Mouse (Mus musculus) heart, embryonic 13.5 days (tissue): Measurements from ENCODE around the gene Plscr1. TPM values are rescaled to one million over a fixed set of nuclear protein-coding genes. Genes with fewer than 3 reads are reported as not detected.

Experiments used
- ATAC-seq: fragments of 200-750 bp; cut with Nextera tagmentation; 2 replicates; pipeline ENCODE4 v1.8.0; 2017; ENCODE audit warnings: moderate TSS enrichment; ENCODE audit not compliant: insufficient number of reproducible peaks, low FRiP score, low TSS enrichment; ENCODE audit errors: extremely low read depth
- H3K27ac ChIP-seq: fragments of 300-500 bp; sonication (generic); replicated peaks from 2 replicates; pipeline ENCODE4 v1.5.1; 2015; ENCODE audit warnings: moderate library complexity, mild to moderate bottlenecking, inconsistent platforms
- H3K27me3 ChIP-seq: fragments of 300-500 bp; sonication (generic); replicated peaks from 2 replicates; pipeline ENCODE4 v1.6.1; 2015; ENCODE audit warnings: mild to moderate bottlenecking, inconsistent platforms
- H3K36me3 ChIP-seq: fragments of 300-500 bp; sonication (generic); 2 replicates; pipeline ENCODE4 v1.6.1; 2015; ENCODE audit warnings: mild to moderate bottlenecking, inconsistent platforms
- H3K4me1 ChIP-seq: fragments of 300-500 bp; sonication (generic); 2 replicates; pipeline ENCODE4 v1.6.1; 2015; ENCODE audit warnings: inconsistent platforms
- H3K4me2 ChIP-seq: fragments of 300-500 bp; sonication (generic); 2 replicates; pipeline ENCODE4 v1.6.1; 2015; ENCODE audit warnings: inconsistent platforms, mild to moderate bottlenecking, moderate library complexity
- H3K4me3 ChIP-seq: fragments of 300-500 bp; sonication (generic); 2 replicates; pipeline ENCODE4 v1.5.1; 2015; ENCODE audit warnings: moderate library complexity, mild to moderate bottlenecking, inconsistent platforms
- H3K9ac ChIP-seq: fragments of 300-500 bp; sonication (generic); 2 replicates; pipeline ENCODE4 v1.6.1; 2015; ENCODE audit warnings: inconsistent platforms, mild to moderate bottlenecking, moderate library complexity
- H3K9me3 ChIP-seq: fragments of 300-500 bp; sonication (generic); 2 replicates; pipeline ENCODE4 v1.6.1; 2016; ENCODE audit warnings: inconsistent platforms
- WGBS: fragments of 180-500 bp; shearing (Covaris S2); methylation state at CpG from one replicate; pipeline ENCODE4 v1.1.7; 2015; ENCODE audit warnings: mixed read lengths; 5-methylcytosine and 5-hydroxymethylcytosine counted together
- polyA plus RNA-seq: library from polyadenylated mRNA; unstranded; fragments of >200 nt; fragmentation: Nextera tagmentation; extraction: Ambion mirVana; gene quantifications from 2 replicates; pipeline ENCODE4 v1.2.1, GENCODE M21; 2015

Plscr1 gene
- polyA plus RNA-seq, 1 experiment from 2014 or later = 32.3 TPM

- no peaks in the 10 kb centered on the region for H3K36me3 ChIP-seq
- no peaks in the 10 kb centered on the region for H3K27me3 ChIP-seq
- WGBS = 69% methylated on average over 3 of the region's 3 CpGs
- 0 out of 2 replicates have a peak, but pooled peaks cover 3% of the 10 kb centered on the region for H3K4me1 ChIP-seq
- no peak overlapping the region for H3K27ac ChIP-seq
- ATAC-seq = no peak
- H3K9me3 ChIP-seq = no peaks in the 10 kb centered on the region
- H3K4me3 ChIP-seq = no peak overlapping the region
- H3K4me2 ChIP-seq = no peak overlapping the region
- H3K9ac ChIP-seq = no peak overlapping the region
Observed at GRCm38 (mm10) chr9:92226127-92226655, 23.4 kb upstream of the Plscr1 start.

DNA sequence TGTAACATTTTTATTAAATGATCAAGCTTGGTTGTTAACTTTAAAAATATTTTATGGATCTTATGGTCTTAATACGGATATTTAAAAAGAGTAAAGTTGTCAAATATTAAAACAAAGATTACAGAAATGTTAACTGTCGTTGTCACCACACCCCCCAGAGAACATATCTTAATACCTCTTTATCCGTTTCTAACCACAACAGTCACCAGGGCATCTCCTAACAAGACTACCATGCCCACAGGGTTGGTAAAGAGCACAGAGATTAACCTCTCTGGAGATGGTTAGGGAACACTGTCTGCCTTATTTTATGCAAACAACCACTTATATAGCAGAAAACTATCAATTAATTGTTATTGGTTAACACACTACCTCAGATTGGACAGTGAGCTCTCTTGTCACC lies 22.8 kb upstream of the Plscr1 start:
- whole genome bisulfite sequencing = 69% methylated on average over 3 of the region's 3 CpGs
- Histone ChIP-seq H3K27me3 (no peaks in the 10 kb centered on the region), H3K4me3 (no peak overlapping the region), H3K9ac (no peak overlapping the region), H3K27ac (no peak overlapping the region), H3K4me1 (0 out of 2 replicates have a peak, but pooled peaks cover 3% of the 10 kb centered on the region), H3K36me3 (no peaks in the 10 kb centered on the region), H3K4me2 (no peak overlapping the region), H3K9me3 (no peaks in the 10 kb centered on the region)
- no peak for ATAC-seq

GRCm38 (mm10) chr9:92228867-92229832 lies 20.4 kb upstream of the Plscr1 start:
- 0 out of 2 replicates have a peak overlapping the region, but pooled peaks have one; percentile 3 for H3K27ac ChIP-seq
- 0 out of 2 replicates have a peak, but pooled peaks cover 4% of the 10 kb centered on the region for H3K9me3 ChIP-seq
- H3K9ac ChIP-seq = no peak overlapping the region
- H3K27me3 ChIP-seq = no peaks in the 10 kb centered on the region
- 77% methylated on average over 16 of the region's 16 CpGs for WGBS
- H3K4me2 ChIP-seq = no peak overlapping the region
- H3K36me3 ChIP-seq = no peaks in the 10 kb centered on the region
- ATAC-seq = no peak
- H3K4me3 ChIP-seq = no peak overlapping the region
- 0 out of 2 replicates have a peak, but pooled peaks cover 3% of the 10 kb centered on the region for H3K4me1 ChIP-seq

DNA sequence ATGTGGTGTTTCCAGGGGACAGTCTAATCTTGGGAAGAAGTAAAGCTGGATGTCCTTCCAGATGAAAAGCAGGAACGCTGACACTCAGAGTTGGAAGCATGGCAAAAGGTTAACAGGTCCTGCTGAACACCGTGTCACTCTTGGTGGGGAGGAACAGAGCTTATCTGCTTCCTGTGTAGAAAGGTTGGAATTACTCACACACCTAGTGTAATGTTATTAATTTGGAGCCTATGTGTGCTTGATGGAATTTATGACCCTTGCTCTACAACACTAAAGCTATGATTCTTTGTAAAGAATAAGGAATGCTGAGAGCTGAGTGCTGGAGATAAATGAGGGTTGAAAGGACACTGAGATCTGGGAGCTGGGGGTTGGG lies 19.7 kb upstream of the Plscr1 start:
- H3K27me3 ChIP-seq = no peaks in the 10 kb centered on the region
- 24% methylated on average over 2 of the region's 2 CpGs for WGBS
- 0 out of 2 replicates have a peak, but pooled peaks cover 4% of the 10 kb centered on the region for H3K9me3 ChIP-seq
- no peaks in the 10 kb centered on the region for H3K36me3 ChIP-seq
- H3K4me1 ChIP-seq = 0 out of 2 replicates have a peak, but pooled peaks cover 3% of the 10 kb centered on the region
- no peak overlapping the region for H3K9ac ChIP-seq
- H3K27ac ChIP-seq = no peak overlapping the region
- no peak for ATAC-seq
- no peak overlapping the region for H3K4me3 ChIP-seq
- H3K4me2 ChIP-seq = no peak overlapping the region

- H3K27me3 ChIP-seq = no peaks in the 10 kb centered on the region
- 0 out of 2 replicates have a peak, but pooled peaks cover 4% of the 10 kb centered on the region for H3K9me3 ChIP-seq
- WGBS = 81% methylated on average over 11 of the region's 11 CpGs
- H3K4me3 ChIP-seq = no peak overlapping the region
- no peak overlapping the region for H3K4me2 ChIP-seq
- no peaks in the 10 kb centered on the region for H3K36me3 ChIP-seq
- H3K4me1 ChIP-seq = 0 out of 2 replicates have a peak, but pooled peaks cover 3% of the 10 kb centered on the region
- no peak overlapping the region for H3K27ac ChIP-seq
- no peak for ATAC-seq
- no peak overlapping the region for H3K9ac ChIP-seq
Observed at GRCm38 (mm10) chr9:92234901-92235458, 14.6 kb upstream of the Plscr1 start.

DNA sequence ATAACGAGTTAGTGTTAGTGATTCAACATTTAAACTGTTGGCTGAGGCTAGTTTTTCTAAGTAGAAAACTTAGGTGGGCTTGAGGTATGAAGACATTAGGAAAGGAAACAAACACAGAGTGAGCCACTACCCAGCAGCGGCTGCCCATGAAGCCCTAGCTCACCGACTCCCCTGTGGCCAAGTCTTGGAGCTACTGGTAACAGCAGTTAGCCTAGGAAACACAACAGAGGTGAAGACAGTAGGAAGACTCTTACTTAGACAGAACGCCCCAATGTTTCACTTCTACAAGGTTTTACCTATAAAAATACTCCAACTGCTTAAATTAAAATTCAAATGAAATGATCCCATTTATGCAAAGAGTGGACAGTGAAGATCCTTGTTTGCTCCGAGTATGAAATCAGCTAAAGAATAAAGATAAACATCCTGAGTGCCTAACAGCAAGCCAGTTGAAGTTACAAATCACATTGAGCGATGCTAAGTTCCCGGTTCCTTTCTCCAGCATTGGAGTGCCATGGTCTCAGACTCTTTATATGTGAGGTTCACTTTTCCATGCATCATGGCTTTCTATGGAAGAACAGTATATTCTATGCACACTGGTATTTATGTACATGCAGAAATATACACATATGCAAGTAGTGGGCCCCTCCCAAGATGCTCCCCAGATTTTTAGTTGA lies 640 bp upstream of the Plscr1 start:
- H3K4me3 ChIP-seq = no peak overlapping the region
- ATAC-seq = no peak
- H3K9me3 ChIP-seq = no peaks in the 10 kb centered on the region
- H3K9ac ChIP-seq = no peak overlapping the region
- no peaks in the 10 kb centered on the region for H3K27me3 ChIP-seq
- H3K4me2 ChIP-seq = peak overlapping the region; percentile 79; the same call in 1 of the 2 replicates
- no peak overlapping the region for H3K27ac ChIP-seq
- H3K4me1 ChIP-seq = peaks cover 25% of the 10 kb centered on the region
- no peaks in the 10 kb centered on the region for H3K36me3 ChIP-seq
- 81% methylated on average over 7 of the region's 7 CpGs for WGBS

- peak; percentile 79; the same call in 1 of the 2 replicates for ATAC-seq
- H3K4me3 ChIP-seq = peak overlapping the region; percentile 80
- peak overlapping the region; percentile 89 for H3K9ac ChIP-seq
- peak overlapping the region; percentile 79 for H3K4me2 ChIP-seq
- peaks cover 30% of the 10 kb centered on the region for H3K4me1 ChIP-seq
- no peaks in the 10 kb centered on the region for H3K27me3 ChIP-seq
- no peaks in the 10 kb centered on the region for H3K9me3 ChIP-seq
- no peaks in the 10 kb centered on the region for H3K36me3 ChIP-seq
- peak overlapping the region; percentile 98 for H3K27ac ChIP-seq
- WGBS = under 1% methylated on average over 40 of the region's 40 CpGs
Observed at GRCm38 (mm10) chr9:92249987-92250772, 630 bp downstream of the Plscr1 start.

DNA sequence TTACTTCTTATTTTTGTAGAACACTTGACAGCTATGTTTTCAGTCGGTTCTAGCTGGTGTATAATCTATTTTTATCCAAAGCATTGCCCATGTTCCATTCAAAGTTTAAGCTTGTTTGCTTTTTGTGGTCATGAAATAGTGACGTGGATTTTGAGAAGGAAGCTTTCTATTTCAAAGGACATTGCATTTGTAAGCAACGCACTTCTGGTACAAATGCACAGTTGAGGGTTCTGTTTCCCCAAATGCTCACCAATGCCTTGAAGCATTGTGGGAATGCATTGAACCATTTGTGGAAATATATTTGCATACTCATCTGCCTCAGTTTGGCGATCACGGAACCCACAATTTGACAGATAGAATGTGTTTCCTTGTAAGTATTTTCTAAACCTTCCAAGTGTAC lies 3.2 kb downstream of the Plscr1 start:
- Histone ChIP-seq H3K9ac (no peak overlapping the region), H3K27ac (no peak overlapping the region), H3K36me3 (no peaks in the 10 kb centered on the region), H3K4me1 (peaks cover 31% of the 10 kb centered on the region), H3K27me3 (no peaks in the 10 kb centered on the region), H3K4me2 (no peak overlapping the region; the same call in 1 of the 2 replicates), H3K9me3 (no peaks in the 10 kb centered on the region), H3K4me3 (no peak overlapping the region)
- 76% methylated on average over 5 of the region's 5 CpGs for WGBS
- ATAC-seq = no peak

DNA sequence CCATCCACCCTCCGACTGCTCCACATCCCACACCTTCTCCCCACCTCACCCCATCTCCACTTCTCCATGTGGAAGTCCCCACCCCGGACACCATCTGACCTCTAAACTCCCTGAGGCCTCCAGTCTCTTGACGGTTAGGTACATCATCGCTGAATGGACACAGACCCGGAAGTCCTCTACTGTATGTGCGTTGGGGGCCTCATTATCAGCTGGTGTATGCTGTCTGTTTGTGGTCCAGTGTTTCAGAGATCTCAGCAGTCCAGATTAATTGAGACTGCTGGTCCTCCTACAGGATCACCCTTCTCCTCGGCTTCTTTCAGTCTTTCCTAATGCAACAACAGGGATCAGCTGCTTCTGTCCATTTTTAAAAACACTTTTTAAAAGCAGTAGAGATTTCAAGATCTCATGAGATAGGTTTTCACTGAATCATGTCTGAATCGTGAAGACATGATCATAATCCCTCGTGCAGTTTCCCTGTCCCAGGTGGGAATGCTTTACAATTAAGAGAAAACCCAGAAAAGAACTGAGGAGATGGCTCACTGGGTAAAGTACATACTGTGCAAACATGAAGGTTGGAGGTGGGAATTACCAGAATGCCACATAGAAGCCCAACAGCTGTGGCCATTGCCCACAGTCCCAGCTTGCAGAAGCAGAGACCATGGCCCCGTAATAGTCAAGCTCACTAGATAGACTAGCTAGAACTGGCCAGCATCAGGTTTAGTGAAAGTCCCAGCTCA lies 4.2 kb downstream of the Plscr1 start:
- WGBS = 78% methylated on average over 10 of the region's 10 CpGs
- no peak for ATAC-seq

More for the DNA sequence above, 4.2 kb downstream of the Plscr1 start:
- peaks cover 31% of the 10 kb centered on the region for H3K4me1 ChIP-seq
- no peaks in the 10 kb centered on the region for H3K27me3 ChIP-seq
- no peak overlapping the region for H3K9ac ChIP-seq
- H3K9me3 ChIP-seq = no peaks in the 10 kb centered on the region
- no peak overlapping the region for H3K4me3 ChIP-seq
- H3K4me2 ChIP-seq = no peak overlapping the region
- no peak overlapping the region for H3K27ac ChIP-seq
- no peaks in the 10 kb centered on the region for H3K36me3 ChIP-seq
